Mouse (Mus musculus): ENCODE measurements around the gene Vasp. TPM values are rescaled to one million over a fixed set of nuclear protein-coding genes. Genes with fewer than 3 reads are reported as not detected.

The Vasp gene
- polyA plus RNA-seq, 1 experiment = 24.9 TPM

DNA sequence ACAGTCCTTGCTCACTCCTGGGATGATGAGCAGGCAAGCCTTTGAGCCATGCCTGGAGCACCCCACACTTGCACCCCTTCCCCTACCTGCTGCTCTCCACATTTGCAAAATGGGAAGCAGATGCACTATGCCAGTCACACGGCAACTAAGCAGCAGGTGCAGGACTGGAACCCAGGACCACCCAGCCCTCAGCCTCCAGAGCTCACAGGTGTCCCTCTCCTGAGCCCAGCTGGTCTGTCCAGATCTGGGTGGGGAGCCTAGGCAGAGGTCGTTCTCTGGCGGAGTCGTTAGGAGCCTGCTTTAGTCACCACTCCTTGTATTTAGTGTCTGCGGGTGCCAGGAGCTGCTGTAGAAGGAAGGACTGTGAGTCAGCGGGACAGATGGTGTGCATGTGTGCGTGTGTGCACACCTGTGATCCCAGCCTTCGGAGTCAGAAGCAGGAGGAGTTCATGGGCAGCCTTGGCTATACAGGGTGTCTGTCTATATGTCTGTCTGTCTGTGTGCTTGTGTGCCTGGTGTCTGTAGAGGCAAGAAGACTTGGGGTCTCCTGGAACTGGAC lies 30.6 kb downstream of the Vasp start:
- no peak for DNase-seq (ENCODE audit: extremely low spot score in 1 of 2, low spot score in 1 of 2)

DNA sequence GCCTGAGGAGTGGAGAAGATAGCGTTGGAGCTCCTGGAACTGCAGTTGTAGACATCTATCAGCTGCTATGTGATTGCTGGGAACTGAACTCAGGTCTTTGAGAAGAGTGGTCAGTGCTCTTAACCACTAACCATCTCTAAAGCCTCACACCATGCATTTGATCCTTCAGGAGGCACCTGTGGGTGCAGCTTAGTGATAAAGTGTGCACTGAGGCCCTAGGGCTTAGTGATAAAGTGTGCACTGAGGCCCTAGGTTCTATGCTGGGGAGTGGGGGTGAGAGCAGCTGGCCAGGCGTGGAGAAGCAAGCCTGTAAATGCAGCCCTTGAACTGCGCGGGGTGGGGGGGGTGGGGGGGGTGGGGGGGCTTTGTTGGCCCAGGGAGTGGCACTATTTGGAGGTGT lies 31.6 kb downstream of the Vasp start:
- no peak for DNase-seq (ENCODE audit: extremely low spot score in 1 of 2, low spot score in 1 of 2)

DNA sequence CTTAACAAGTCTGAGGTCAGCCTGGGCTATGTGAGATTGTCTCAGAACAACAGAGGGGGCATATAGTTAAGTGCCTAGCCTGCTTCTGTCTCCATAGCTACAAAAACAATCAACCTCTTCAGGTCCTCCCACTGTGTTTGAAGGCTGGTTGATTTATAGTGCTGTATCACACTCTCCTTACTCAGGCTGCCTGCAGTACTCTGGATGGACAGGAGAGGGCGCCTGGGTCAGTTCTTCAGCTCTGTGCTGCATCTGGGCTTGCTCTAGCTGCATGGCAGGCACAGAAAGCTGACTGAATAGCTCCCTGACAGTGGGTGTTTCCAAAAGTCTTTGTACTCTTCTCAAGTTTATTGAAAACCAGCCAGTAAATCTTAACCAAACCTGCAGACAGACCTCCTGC lies 32.2 kb downstream of the Vasp start:
- DNase-seq (ENCODE audit: extremely low spot score in 1 of 2, low spot score in 1 of 2) = peak; percentile 85 to 98

DNA sequence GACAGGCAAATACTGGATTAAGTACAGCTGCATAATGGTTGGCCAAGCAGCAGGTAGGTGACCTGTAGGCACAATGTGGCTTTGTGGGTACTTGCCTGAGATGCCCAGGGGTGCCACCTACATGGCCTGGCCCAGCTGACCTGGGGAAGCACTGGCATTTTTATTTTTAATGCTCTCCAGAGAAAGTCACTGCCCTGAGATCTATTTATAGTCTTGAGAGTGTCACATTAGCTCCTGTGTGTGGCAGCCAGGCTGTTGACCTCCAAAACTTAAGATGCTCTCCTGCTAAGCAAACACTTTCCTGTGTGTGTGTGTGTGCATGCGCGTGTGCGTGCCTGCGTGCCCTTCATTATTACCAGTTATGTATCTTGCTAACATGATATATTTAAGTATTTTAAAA lies 33.3 kb downstream of the Vasp start:
- no peak for DNase-seq (ENCODE audit: extremely low spot score in 1 of 2, low spot score in 1 of 2)

DNA sequence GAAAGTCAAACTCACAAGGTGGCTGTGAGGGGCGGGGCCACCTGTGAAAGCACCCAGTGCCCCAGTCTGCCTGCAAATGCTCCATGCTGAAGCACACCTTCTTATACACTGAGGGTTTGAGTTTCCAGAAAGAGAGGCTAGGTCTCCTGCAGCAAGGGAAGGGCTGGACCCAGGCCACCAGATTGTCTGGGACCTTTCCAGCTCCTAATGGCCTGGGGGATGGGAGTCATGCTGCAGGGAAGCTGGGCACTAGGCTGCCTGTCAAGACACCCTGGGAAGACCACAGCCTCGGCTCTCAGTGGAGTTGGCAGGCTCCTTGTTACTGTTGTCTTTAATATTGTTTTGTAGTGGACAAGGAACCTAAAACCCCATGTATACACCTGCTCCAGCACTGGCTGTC lies 35.2 kb downstream of the Vasp start:
- DNase-seq (ENCODE audit: extremely low spot score in 1 of 2, low spot score in 1 of 2) = no peak

DNA sequence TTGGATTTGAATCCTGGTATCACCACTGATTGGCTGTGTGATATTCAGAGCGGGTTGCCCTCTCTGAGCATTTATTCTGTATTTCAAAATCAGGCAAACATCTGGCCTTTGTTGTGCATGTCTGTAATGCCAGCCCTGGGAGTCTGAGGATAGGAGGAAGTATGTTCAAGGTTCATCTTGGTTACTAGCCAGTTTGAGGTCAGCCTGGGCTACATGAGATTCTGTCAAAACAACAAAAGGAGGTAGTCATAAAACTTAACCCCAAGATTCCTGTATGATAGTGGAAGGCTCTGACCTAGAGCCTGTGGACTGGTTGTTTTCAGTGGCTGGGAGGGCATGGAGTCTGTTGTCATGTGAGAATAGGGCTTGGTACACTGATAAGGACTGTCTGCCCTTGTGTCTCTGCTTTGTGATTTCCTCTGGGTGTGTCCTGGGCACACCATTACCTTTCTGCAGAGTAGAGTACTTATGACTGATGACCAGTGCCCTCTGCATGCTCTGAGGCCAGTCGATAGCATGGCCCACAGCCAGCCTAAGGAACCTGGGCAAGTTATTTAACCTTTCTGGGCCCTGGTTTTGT lies 36.4 kb downstream of the Vasp start:
- DNase-seq (ENCODE audit: extremely low spot score in 1 of 2, low spot score in 1 of 2) = no peak

DNA sequence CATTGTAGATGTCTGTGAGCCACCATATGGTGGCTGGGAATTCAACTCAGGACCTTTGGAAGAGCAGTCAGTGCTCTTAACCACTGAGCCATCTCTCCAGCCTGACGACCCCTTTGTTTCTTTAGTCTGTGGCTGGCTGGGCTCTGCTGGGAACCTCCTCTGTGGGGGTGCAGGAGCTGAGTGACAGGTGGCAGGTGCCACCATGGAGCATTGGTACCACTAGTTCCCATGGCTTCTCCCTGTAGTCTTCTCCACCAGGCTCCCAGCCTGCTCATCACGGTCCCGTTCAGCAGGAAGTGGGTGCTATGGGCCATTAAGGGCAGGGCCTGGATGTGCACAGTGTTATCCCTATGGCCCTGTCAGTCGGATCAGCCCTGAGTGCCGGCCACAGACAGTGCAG lies 37.0 kb downstream of the Vasp start:
- DNase-seq (ENCODE audit: extremely low spot score in 1 of 2, low spot score in 1 of 2) = no peak

DNA sequence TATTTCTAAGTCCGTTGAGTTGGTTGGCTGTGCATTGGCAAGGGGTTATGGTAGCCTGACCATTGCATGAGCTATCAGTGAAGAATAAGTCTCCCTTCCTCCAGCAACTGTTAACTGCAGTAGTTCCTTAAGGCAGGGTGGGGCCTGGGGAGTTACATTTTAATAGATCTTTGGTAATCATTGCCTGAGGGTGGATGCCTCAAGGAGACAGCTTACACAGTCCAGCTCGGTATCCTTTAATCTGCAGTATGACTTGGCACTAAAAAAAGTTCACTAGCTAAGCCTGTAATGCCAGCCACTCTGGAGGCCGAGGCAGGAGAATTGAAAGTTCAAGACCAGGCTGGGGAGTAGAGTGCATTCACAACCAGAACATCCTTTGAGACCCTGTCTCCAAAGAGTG lies 39.8 kb downstream of the Vasp start:
- no peak for DNase-seq (ENCODE audit: extremely low spot score in 1 of 2, low spot score in 1 of 2)

DNA sequence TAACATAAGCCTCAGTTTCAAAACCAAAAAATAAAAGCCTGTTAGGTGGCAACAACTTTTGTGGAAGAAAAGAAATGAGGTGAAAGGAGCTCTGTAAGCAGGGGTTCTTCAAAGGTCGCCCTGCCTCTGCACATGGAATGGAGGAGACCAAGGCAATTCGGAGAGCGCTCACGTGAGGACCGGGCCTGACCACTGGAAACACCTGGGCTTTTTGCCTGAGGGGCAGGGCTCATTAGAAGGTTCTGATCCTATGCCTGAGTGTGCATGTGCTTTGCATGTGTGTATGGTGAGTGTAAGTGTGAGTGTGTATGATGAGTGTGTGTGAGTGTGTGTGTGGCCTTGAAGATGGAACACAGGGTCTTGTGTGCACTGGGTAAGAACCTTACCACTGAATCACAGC lies 40.7 kb downstream of the Vasp start:
- no peak for DNase-seq (ENCODE audit: extremely low spot score in 1 of 2, low spot score in 1 of 2)

DNA sequence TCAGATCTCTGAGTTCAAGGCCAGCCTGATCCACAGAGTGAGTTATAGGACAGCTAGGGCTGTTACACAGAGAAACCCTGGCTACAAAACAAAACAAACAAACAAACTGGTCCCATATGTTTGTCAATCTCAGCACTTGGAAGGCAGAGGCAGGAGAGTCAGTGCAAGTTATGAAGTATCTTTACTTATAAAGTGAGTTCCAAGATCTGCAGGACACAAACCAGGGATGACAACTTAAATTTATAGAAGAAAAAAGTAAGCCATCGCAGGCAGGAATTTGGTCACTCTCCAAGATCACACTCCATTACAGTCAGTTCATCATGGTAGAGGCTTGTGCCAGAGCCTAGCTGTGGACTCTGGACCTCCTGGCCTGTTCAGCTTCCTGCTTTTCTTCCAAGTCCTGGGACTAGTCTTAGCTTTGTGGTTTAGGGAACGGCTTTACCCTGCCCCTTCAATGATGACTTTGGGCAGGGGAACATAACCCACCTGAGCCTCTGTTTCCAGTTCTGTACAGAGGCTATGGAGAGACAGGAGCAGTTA lies 41.5 kb downstream of the Vasp start:
- DNase-seq (ENCODE audit: extremely low spot score in 1 of 2, low spot score in 1 of 2) = no peak

DNA sequence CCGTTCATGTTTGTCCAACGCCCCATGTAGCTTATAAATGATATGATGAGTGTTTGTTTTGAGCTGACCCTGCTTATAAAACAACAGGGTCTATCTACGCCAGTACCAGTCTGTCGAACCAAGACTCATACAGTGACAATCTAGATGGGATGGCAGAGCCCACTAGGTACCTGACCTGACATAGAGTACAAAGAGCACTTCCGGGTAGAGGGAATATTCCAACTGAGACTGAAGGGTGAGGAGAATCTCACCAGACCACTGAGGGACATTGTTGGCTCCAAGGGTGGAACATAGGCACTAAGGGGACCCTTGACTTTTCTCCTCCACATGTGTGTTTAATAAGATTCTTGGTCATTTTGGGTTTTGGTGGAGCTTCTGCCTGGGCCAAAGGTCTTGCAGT lies 42.2 kb downstream of the Vasp start:
- DNase-seq (ENCODE audit: extremely low spot score in 1 of 2, low spot score in 1 of 2) = no peak

DNA sequence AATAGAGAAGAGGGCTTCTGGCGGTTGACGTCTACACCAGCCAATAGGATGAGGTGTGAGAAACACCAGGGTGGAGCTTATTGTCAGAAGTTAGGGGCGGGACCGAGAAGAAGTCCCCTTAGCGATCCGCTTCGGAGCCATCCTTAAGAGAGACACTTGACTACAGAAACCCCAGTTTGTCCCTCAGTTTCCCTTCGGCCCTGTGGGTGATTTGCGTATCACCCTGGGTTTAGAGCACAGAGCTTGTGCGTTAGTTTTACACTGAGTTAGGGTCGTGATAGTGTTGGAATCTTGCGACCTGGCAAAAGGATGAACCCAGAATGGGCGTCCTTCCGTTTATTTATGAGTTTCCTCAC lies 42.8 kb downstream of the Vasp start:
- DNase-seq (ENCODE audit: extremely low spot score in 1 of 2, low spot score in 1 of 2) = no peak

DNA sequence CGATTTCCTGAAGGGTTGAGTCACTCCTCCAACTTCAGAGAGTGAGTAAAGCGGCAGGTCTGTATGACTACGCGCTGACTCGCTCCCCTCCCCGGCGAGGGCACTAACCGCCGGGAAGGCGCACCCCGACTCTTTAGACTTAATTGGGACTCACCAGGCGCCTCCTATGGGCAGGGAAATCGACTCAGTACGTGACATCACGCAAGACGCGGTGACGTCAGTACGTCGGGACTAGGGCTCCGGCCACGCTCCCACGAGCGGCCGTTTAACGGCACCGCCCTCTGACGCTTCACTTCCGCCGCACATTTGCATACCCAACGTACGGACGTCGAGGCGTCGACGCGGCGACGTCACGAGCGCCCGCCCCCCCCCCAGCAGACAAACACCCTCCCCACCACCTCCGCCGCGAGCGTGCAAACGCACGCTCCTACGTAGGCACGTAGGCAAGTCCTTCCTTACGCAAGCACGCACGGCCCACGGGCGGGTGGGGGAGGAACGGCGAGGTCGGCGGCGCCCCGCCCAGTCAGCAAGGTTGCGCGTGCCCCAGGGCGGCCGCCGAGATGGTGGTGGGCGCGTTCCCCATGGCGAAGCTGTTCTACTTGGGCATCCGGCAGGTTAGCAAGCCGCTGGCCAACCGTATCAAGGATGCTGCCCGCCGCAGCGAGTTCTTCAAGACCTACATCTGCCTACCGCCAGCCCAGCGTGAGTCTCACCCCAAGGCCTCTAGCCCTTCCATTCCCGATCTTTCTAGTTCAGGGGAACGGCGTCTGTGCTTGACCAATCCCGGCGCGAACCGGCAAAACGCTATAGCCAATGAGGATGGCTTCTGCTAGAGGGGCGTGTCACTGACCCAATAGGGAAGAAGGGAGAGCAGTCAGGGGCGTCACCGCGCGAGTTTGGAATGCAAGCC lies 43.5 kb downstream of the Vasp start, which contains the start of gene Opa3:
TSS of gene Opa3 (plus strand) at position 452 of the 910 bp plus-strand sequence.
- peak; percentile 99 to 100 for DNase-seq (ENCODE audit: extremely low spot score in 1 of 2, low spot score in 1 of 2)

DNA sequence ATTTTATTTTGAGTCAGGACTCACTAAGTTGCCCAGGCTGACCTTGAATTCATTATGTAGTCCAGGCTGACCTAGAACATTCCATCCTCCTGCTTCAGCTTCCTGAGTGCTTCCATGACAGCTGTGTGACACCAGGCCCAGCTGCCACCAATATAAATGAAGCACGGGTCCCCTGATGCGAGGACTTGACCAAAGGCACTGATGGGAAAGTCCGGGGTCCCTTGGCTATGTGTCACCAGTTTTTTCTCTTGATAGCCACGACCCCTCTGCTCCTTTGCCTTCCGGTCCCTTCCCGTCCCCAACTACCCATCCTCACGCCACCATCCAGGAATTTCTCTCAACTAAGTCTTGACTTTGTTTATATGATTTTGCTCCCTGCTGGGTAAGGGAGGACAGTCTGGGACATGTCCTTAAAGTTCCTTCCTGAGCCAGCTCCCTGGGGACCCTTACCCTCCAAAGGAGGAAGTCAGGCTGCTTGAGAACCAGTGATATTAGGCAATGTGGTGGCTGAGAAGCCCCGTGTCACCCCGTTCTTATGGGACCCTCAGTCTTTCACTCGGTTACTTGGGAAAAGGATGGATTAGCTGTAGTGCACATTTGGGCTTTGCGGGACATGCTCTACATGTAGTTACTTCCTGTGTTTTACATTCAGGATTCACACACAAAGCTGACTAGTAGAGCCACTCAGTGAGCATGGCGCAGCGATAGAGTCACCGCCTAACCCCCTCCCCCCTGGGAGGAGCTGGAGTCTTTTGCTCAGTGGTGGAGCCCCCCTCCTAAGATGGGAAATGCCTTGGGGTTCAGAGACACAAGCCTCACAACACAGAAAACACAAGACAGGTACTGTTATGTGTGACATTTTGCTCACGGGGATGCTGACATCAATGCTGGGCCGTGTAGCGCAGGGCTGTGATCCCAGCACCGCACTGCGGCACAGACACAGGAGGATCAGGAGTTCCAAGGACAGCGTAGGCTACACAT lies 44.5 kb downstream of the Vasp start:
- DNase-seq (ENCODE audit: extremely low spot score in 1 of 2, low spot score in 1 of 2) = peak in 1 of 2 experiments; percentile 54

DNA sequence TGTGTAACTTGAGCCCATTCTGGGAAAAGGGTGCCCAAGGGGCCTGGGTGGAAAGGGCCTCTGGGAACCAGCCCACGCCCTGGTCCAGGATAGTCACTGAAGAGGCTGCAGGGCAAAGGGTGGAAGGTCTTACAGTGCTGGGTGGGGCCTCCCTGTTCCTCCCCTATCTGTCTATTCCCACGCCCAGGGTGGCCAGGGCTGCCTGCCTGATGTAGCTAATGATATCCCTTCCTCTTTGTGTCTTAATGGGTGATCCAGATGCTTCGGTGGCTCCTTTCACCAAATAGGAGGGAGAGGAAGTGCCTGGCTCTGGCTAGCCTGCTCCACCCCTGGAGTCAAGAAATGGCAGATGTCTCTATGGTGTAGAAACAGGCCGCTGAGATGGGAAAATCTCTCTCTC lies 46.7 kb downstream of the Vasp start:
- no peak for DNase-seq (ENCODE audit: extremely low spot score in 1 of 2, low spot score in 1 of 2)

DNA sequence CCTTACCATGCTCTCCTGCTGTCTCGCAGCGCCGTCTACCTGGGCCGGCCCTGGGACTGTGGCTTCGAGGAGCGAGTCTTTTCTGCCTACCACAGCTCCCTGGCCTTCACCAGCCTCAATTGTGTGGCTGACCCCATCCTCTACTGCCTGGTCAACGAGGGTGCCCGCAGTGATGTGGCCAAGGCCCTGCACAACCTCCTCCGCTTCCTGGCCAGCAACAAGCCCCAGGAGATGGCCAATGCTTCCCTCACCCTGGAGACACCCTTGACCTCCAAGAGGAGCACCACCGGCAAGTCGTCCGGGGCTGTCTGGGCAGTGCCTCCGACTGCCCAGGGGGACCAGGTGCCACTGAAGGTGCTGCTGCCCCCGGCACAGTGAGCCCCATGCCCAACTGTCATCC lies 48.7 kb downstream of the Vasp start:
- DNase-seq (ENCODE audit: extremely low spot score in 1 of 2, low spot score in 1 of 2) = no peak

DNA sequence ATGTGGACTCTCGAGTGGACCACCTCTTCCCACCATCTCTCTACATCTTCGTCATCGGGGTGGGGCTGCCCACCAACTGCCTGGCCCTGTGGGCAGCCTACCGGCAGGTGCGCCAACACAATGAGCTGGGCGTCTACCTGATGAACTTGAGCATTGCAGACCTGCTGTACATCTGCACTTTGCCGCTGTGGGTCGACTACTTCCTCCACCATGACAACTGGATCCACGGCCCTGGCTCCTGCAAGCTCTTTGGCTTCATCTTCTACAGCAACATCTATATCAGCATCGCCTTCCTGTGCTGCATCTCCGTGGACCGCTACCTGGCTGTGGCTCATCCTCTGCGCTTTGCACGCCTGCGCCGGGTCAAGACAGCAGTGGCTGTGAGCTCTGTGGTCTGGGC lies 49.4 kb downstream of the Vasp start:
- no peak for DNase-seq (ENCODE audit: extremely low spot score in 1 of 2, low spot score in 1 of 2)

DNA sequence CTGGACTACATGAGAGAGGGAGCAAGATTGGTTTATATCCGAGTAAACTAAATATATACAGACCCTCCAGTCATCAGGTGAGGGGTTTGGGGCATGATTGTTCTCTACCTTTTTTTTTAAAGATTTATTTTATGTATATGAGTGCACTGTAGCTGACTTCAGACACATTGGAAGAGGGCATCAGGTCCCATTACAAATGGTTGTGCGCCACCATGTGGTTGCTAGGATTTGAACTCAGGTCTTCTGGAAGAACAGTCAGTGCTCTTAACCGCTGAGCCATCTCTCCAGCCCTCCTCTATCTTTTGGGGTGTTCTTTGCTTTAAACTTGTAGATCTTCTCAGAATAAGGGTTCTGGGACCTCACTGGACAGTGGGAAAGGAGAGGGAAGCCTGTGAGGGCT lies 51.6 kb downstream of the Vasp start:
- DNase-seq (ENCODE audit: extremely low spot score in 1 of 2, low spot score in 1 of 2) = no peak

DNA sequence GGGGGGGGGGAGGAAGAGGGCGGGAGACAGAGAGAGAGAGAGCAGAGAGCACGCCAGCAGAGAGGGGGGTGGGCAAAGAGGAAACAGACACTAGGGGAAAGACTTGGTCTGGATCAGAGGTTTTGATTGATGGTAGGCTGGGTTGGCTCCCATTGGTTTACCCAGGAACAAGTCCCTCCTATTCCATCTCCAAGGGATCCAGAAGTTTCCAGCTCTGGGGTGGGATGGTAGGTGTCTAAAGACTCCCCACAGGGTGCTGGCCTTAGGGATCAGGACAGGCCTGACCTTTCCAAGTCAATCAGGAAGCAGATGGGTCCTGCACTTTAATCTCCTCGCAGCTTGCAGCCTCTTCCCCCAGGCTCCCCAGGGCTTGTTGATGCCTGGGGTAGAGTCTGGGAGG lies 53.7 kb downstream of the Vasp start:
- DNase-seq (ENCODE audit: extremely low spot score in 1 of 2, low spot score in 1 of 2) = no peak

DNA sequence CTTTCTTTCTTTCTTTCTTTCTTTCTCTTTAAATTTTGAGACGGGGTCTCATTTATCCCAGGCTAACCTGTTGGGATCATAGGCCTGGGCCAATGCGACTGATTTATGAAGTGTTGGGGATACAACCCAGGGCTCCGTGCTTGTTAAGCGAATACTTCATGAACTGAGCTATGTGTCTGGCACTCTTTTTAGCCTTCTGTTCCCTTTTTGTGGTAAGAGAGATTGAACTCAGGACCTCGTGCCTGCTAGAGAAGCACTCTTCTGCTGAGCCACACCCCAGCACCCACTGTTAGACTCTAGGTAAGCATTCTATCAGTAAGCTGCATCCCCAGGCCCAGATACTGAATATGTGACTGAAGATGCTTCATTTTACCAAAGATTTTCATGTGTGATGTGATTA lies 54.1 kb downstream of the Vasp start:
- no peak for DNase-seq (ENCODE audit: extremely low spot score in 1 of 2, low spot score in 1 of 2)

DNA sequence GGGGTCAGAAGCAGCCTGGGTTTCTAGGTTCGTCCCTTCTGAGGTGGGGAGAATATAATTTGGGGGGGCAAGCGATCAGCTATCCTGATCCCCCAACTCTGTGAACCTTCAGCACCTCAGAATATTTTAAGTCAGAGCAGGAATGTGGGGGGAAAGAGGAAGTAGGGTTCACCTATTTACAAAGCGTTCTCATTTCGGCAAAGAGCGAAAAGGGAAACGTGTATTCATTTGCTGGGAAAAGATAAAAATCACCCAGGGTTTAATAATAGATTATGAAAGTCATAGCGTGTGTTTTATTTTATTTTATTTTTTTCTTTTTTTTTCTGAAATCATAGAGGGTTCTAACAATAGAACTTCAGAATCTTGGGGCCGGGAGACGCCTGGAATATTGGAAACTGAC lies 56.7 kb downstream of the Vasp start:
- DNase-seq (ENCODE audit: extremely low spot score in 1 of 2, low spot score in 1 of 2) = no peak

Data from frontal cortex, adult 2 months (tissue).